Mouse (Mus musculus): ENCODE data around the gene Cltc.

GRCm38 (mm10) chr11:86652578-86652979 lies 104.8 kb downstream of the Cltc start:
- TF ChIP-seq CTCF (IDR thresholded peaks at IDR 0.05; ENCODE audit: control insufficient read depth, insufficient read depth, low read length), result no peak
- no peak for TF ChIP-seq POLR2A (IDR thresholded peaks at IDR 0.05; ENCODE audit: borderline replicate concordance, control insufficient read depth, low read depth, low read length)
